Mouse (Mus musculus) urinary bladder, postnatal 14 days (tissue): ENCODE data around the gene Acsm1.

Source experiments
- DNase-seq: peaks from one replicate; pipeline ENCODE4 v3.0.0; 2021; ENCODE audit warnings: low spot score

Acsm1 gene

GRCm38 (mm10) chr7:119670925-119671324 is 64.1 kb downstream of the Acsm1 start:
- DNase-seq = no peak

- peak; percentile 12 for DNase-seq
Observed at GRCm38 (mm10) chr7:119673465-119673864, 66.6 kb downstream of the Acsm1 start.

- DNase-seq = no peak
Observed at GRCm38 (mm10) chr7:119680107-119680506, 73.3 kb downstream of the Acsm1 start.

GRCm38 (mm10) chr7:119682699-119683098 is 75.9 kb downstream of the Acsm1 start:
- DNase-seq = no peak

GRCm38 (mm10) chr7:119689726-119690125 is 82.9 kb downstream of the Acsm1 start, which contains the start of gene Acsm4:
TSS of gene Acsm4 (plus strand) at chr7:119690026.
- no peak for DNase-seq

GRCm38 (mm10) chr7:119692302-119692701 is 85.5 kb downstream of the Acsm1 start:
- DNase-seq = no peak

- no peak for DNase-seq
Observed at GRCm38 (mm10) chr7:119694926-119695325, 88.1 kb downstream of the Acsm1 start.
